Mouse (Mus musculus) small intestine, adult 2 months (tissue): ENCODE measurements around the gene Gm20388.

Source experiments
- CTCF ChIP-seq: fragments of 200-500 bp; IDR thresholded peaks from 2 replicates; pipeline ENCODE4 v1.5.1; 2012; ENCODE audit warnings: low read depth, mild to moderate bottlenecking, control low read depth, inconsistent platforms, low read length, moderate library complexity, mixed read lengths; ENCODE audit not compliant: insufficient replicate concordance, insufficient read length; ENCODE audit errors: extremely low read depth
- POLR2A ChIP-seq: fragments of 200-500 bp; IDR thresholded peaks from 2 replicates; pipeline ENCODE4 v1.6.1; 2012; ENCODE audit warnings: low read depth, mild to moderate bottlenecking, control low read depth, inconsistent platforms, low read length, moderate library complexity

DNA sequence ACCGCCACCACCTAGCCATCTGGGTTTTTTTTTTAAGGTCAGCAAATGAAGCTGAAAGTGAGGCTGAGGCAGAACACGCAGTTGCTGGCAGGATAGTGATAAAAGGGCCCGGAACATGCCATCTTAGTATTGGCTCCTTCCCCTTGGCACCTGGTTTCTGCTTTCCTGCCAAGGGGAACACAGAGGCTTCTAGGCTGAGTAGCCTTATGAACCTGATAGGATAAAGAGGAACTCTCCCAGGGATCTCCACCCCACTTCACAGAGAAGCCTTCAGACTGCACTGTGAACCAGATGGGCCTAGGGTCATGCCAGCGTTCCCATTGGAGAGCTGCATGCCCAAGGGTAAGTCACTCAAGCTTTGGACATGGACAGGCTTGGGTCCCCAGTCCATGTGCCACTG is 1770.3 kb downstream of the Gm20388 start:
- TF ChIP-seq CTCF, result no peak
- no peak for TF ChIP-seq POLR2A
